Mouse (Mus musculus): ENCODE results near the gene Frmpd4. TPM values are rescaled to one million over a fixed set of nuclear protein-coding genes. Genes with fewer than 3 reads are reported as not detected.

Frmpd4 gene
- total RNA-seq (2017), result not detected in 2 replicates

- no peak for ATAC-seq (replicated peaks; ENCODE audit: low read depth, poor library complexity, severe bottlenecking)
Measured at GRCm38 (mm10) chrX:168577131-168577530, at the start of gene Frmpd4. Gene Frmpd4, minus strand, starts transcription at chrX:168577231.

DNA sequence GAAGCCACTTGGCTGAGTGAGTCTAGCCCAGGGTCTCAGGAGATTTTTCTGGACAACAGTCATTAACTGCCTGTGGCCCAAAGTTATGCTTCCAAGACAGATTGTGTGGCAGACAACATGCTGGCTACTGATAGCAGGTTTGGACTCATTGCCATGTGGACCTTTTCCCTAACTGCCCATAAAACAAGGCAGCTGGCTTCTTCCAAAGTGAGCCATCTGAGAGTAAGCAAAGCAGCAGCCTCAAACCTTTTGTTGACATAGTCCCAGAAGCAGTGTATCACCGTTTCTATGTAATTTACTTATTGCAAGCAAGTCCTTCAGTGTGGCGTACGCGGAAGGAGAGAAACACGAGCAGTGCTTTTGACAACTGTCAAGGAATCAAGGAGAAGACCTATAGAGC is 18.2 kb upstream of the Frmpd4 start:
- ATAC-seq (replicated peaks; ENCODE audit: low read depth, poor library complexity, severe bottlenecking), result no peak

DNA sequence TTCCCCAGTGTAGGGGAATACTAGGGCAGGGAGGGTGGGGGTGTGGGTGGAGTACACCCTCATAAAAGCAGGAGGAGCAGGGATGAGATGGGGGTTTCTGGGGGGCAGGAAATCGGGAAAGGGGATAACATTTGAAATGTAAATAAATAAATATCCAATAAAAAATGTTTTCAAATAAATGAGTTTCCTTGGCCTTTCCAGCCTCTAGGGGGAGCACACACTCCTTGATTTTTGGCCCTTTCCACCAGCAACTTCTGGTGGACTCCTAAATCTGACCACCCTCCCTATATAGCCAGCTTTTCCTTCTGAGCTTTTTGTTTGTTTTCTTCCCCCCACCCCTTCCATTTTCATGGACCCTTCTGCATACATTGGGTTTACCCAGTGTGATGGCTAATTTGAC is 7.3 kb upstream of the Frmpd4 start:
- ATAC-seq (replicated peaks; ENCODE audit: low read depth, poor library complexity, severe bottlenecking), result no peak

DNA sequence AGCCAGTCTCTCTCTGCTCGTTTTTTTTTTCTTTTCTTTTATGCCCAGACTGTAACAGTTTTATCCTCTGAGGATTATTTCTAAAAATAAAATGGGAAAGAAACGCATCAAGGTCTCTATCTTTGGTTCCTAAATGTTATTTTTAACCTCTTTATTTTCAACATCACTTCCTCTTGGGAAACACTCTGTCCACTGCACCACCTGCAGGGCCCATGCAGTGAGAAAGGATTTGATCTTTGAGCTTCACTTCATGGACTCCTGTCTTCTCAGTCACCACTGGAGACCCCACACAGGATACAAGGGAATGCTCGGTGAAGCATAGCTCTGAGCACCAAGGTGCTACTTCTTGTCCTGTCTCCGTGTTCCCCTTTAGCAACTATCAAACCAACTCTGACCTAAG is 5.2 kb downstream of the Frmpd4 start:
- no peak for ATAC-seq (replicated peaks; ENCODE audit: low read depth, poor library complexity, severe bottlenecking)

- ATAC-seq (replicated peaks; ENCODE audit: low read depth, poor library complexity, severe bottlenecking), result no peak
Measured at GRCm38 (mm10) chrX:168569231-168569630, 7.8 kb downstream of the Frmpd4 start.

- no peak for ATAC-seq (replicated peaks; ENCODE audit: low read depth, poor library complexity, severe bottlenecking)
Measured at GRCm38 (mm10) chrX:168505254-168505653, 71.8 kb downstream of the Frmpd4 start.

DNA sequence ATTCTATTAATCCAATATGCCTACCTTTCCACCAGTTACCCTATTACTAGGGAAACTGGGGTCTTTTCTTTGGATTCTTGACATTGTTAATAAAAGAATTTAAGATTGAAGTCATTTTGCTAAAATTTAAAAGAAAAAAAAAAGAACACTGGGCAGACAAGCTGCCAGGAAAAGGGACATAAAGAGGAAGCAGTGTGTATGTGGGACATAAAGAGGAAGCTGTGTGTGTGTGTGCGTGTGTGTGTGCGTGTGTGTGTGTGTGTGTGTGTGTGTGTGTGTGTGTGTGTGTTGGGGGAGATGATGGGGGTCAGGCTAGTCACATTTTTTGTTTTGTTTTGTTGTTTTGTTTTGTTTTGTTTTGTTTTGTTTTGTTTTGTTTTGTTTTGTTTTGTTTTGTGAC is 121.8 kb downstream of the Frmpd4 start:
- 0 out of 2 replicates have a peak, but pooled peaks have one; percentile 39 for ATAC-seq (replicated peaks; ENCODE audit: low read depth, poor library complexity, severe bottlenecking)

GRCm38 (mm10) chrX:168431206-168431605 is 145.8 kb downstream of the Frmpd4 start:
- no peak for ATAC-seq (replicated peaks; ENCODE audit: low read depth, poor library complexity, severe bottlenecking)

DNA sequence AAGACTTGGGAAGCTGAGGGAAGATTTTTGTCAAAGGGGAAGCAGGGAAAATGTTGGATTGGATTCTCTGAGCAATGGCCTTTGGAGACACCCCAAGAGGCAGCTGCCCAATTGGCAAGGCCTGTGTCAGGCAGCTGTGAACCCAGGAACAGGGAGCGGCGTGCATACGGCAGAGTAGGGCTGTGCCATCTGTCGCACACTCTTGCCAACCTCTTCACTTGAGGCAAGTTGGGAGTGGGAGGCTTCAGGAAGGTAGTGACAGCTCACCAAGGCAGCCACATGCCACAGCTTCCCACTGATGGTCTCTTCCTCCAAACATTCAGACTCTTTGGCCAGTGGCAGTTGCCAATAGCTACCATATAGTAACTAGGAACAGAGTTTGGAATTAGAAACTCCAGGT is 147.2 kb downstream of the Frmpd4 start:
- no peak for ATAC-seq (replicated peaks; ENCODE audit: low read depth, poor library complexity, severe bottlenecking)

- peak; percentile 78 for ATAC-seq (replicated peaks; ENCODE audit: low read depth, poor library complexity, severe bottlenecking)
Measured at GRCm38 (mm10) chrX:168415403-168415802, 161.6 kb downstream of the Frmpd4 start.

GRCm38 (mm10) chrX:168403512-168403911 is 173.5 kb downstream of the Frmpd4 start:
- ATAC-seq (replicated peaks; ENCODE audit: low read depth, poor library complexity, severe bottlenecking), result no peak

DNA sequence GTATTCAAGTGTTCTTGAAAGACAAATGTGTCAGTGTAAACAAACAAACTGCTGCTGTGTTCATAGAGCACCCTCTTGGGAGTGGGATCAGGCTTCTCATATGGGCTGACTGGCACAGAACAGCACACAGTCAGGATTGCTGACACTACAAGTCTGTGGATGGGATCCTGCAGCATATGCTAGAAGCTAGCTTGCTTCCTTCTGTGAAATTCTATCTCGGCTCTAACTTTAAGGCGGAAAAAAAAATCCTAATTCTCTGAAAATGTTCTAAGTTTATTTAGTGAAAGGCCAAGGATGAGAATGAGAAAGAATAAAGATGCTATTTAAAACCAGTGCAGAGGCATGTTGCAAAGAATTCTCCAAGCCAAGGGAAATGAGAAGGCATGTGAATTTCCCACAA is 226.6 kb downstream of the Frmpd4 start:
- ATAC-seq (replicated peaks; ENCODE audit: low read depth, poor library complexity, severe bottlenecking), result no peak

DNA sequence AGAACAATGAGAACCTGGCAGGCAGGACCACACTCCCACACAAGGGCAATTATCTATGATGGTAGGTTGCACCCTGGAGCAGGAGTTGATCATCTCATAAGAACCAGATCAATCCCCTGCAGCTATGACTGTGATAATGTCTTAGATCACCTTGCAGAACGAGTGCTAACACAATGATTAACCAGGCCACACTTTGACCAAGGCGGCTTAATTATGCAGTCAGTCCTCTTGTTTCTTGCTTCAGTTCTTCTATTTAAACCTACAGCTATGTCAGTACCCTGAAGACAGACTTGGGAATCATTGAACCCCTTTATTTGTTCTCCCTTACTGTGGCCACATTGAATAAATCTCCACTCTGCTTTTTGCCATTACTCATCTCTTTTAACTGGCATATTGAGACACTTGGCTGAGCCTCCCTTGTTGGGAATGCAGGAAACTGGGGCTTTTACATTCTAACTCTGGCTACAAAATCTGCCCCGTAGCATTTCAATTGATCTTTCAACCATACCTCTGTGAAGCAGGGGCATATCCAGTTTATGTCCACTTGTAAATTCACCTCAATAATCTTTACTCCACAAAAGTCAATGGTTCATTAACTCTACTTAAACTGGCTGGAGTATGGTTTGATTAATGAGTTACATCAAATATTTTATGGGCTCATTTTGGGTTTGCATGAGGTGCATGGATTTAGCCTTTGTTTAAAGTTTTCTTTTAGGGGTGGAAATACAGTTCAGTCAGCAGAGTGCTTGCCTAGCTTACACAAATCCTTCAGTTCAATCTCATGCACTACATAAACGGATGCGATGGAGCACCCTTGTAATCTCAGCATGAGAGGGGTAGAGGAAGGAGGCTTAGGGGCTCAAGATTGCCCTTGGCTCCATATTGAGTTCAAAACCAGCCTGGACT is 227.5 kb downstream of the Frmpd4 start:
- no peak for ATAC-seq (replicated peaks; ENCODE audit: low read depth, poor library complexity, severe bottlenecking)

DNA sequence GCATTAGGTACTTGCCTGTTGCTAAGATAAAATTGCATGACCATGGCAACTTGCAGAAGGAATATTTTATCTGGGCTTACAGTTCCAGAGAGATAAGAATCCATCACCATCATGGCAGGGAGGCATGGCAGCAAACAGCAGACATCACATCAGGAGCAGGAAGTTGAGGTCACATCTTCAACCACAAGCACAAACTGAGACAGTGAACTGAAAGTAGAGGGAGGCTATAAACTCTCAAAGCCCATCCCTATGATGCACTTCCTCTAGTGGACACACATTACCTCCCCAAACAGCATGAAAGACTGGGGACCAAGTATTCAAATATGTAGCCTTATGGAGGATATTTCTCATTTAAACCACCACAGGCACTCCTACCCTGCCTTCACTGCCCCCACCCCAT is 238.8 kb downstream of the Frmpd4 start:
- ATAC-seq (replicated peaks; ENCODE audit: low read depth, poor library complexity, severe bottlenecking), result peak; percentile 83

GRCm38 (mm10) chrX:168325161-168325560 is 251.9 kb downstream of the Frmpd4 start:
- ATAC-seq (replicated peaks; ENCODE audit: low read depth, poor library complexity, severe bottlenecking), result no peak

GRCm38 (mm10) chrX:168312158-168312557 is 264.9 kb downstream of the Frmpd4 start:
- ATAC-seq (replicated peaks; ENCODE audit: low read depth, poor library complexity, severe bottlenecking), result peak; percentile 66

DNA sequence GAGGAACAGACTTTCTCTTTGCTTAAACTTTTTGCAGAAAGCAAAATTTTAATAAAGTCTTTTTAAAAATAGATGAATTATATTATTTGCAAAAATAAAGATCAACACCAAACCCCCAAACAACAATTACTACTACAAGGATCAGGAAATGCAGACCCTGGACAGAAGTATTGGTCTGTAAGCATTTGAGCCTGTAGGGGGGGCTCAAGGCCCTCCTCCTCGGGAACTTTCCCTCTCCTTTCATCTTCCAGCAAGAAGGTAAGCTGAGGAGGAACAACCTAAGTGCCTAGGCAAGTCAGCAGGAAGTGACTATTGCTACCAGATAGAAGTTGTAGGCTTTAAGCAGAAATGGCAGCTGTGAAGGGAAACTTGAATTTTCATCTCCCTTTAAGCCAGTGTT is 266.9 kb downstream of the Frmpd4 start:
- no peak for ATAC-seq (replicated peaks; ENCODE audit: low read depth, poor library complexity, severe bottlenecking)

- ATAC-seq (replicated peaks; ENCODE audit: low read depth, poor library complexity, severe bottlenecking), result no peak
Measured at GRCm38 (mm10) chrX:168292506-168292905, 284.5 kb downstream of the Frmpd4 start.

GRCm38 (mm10) chrX:168207034-168207433 is 370.0 kb downstream of the Frmpd4 start:
- ATAC-seq (replicated peaks; ENCODE audit: low read depth, poor library complexity, severe bottlenecking), result no peak

- no peak for ATAC-seq (replicated peaks; ENCODE audit: low read depth, poor library complexity, severe bottlenecking)
Measured at GRCm38 (mm10) chrX:168191944-168192343, 385.1 kb downstream of the Frmpd4 start.

- ATAC-seq (replicated peaks; ENCODE audit: low read depth, poor library complexity, severe bottlenecking), result no peak
Measured at GRCm38 (mm10) chrX:168189563-168189962, 387.5 kb downstream of the Frmpd4 start.

GRCm38 (mm10) chrX:168163001-168163400 is 414.0 kb downstream of the Frmpd4 start:
- no peak for ATAC-seq (replicated peaks; ENCODE audit: low read depth, poor library complexity, severe bottlenecking)

Data from common myeloid progenitor, adult 5-6 weeks (primary cell).